Mouse (Mus musculus) heart, embryonic 15.5 days (tissue): ENCODE measurements around the gene Cir1. TPM values are rescaled to one million over a fixed set of nuclear protein-coding genes. Genes with fewer than 3 reads are reported as not detected.
A peak's percentile ranks its signal among the peaks of the same experiment; 100 is the strongest.

Source experiments
- ATAC-seq: fragments of 200-750 bp; cut with Nextera tagmentation; replicated peaks from 2 replicates; pipeline ENCODE4 v1.8.0; 2017; ENCODE audit warnings: low read depth, moderate TSS enrichment; ENCODE audit not compliant: insufficient number of reproducible peaks, insufficient read depth, low FRiP score
- H3K27ac ChIP-seq: fragments of 300-500 bp; sonication (generic); 2 replicates; pipeline ENCODE4 v1.5.1; 2015; ENCODE audit warnings: mild to moderate bottlenecking, inconsistent platforms
- H3K27me3 ChIP-seq: fragments of 300-500 bp; sonication (generic); 2 replicates; pipeline ENCODE4 v1.6.1; 2015; ENCODE audit warnings: inconsistent platforms
- H3K36me3 ChIP-seq: fragments of 300-500 bp; sonication (generic); 2 replicates; pipeline ENCODE4 v1.6.1; 2015; ENCODE audit warnings: mild to moderate bottlenecking, inconsistent platforms
- H3K4me1 ChIP-seq: fragments of 300-500 bp; sonication (generic); replicated peaks from 2 replicates; pipeline ENCODE4 v1.6.1; 2015; ENCODE audit warnings: inconsistent platforms
- H3K4me2 ChIP-seq: fragments of 300-500 bp; sonication (generic); 2 replicates; pipeline ENCODE4 v1.6.1; 2015; ENCODE audit warnings: inconsistent platforms, mild to moderate bottlenecking, moderate library complexity
- H3K4me3 ChIP-seq: fragments of 300-500 bp; sonication (generic); 2 replicates; pipeline ENCODE4 v1.5.1; 2015; ENCODE audit warnings: mild to moderate bottlenecking, inconsistent platforms
- H3K9ac ChIP-seq: fragments of 300-500 bp; sonication (generic); 2 replicates; pipeline ENCODE4 v1.6.1; 2015; ENCODE audit warnings: mild to moderate bottlenecking, inconsistent platforms
- H3K9me3 ChIP-seq: fragments of 300-500 bp; sonication (generic); replicated peaks from 2 replicates; pipeline ENCODE4 v1.6.1; 2016; ENCODE audit warnings: inconsistent platforms
- WGBS: fragments of 180-500 bp; shearing (Covaris S2); methylation state at CpG from one replicate; pipeline ENCODE4 v1.1.7; 2015; ENCODE audit warnings: mixed read lengths; 5-methylcytosine and 5-hydroxymethylcytosine counted together
- polyA plus RNA-seq: library from polyadenylated mRNA; unstranded; fragments of >200 nt; fragmentation: Nextera tagmentation; extraction: Ambion mirVana; gene quantifications from 2 replicates; pipeline ENCODE4 v1.2.1, GENCODE M21; 2015

Gene Cir1
- polyA plus RNA-seq, 1 experiment from 2014 or later, result 16.7 TPM

DNA sequence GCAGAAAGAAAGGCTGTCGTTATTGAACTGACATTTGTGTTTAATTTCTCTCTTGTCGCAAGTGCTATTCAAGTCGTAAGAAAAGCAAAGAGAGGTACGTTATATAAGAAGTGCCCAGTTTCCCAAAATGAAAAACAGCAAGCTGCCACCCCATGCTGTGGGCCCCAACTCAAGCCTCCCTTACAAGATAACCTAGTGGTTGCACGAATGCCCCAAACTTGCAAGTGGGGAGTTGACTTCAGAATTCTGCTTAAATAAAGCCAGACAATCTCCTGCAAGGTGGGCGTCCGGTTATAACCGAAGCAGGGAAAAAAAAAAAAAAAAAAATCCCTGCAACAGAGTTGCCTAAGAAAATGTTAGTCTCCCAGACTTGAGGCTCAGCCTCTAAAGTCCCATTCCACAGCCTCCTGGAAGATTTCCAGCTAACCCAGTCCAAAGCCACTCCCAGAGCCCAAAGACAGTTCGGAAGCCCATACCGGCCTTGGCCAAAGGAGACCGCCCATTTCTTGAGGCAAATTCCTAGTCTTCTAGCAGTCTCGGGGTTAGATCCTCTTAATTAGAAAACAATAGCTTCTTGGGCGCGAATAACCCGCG, 49.2 kb downstream of the Cir1 start:
- Histone ChIP-seq H3K4me3 (peak overlapping the region; percentile 53), H3K27ac (no peak overlapping the region), H3K4me2 (peak overlapping the region; percentile 90), H3K27me3 (peaks cover 62% of the 10 kb centered on the region), H3K36me3 (no peaks in the 10 kb centered on the region), H3K9me3 (no peaks in the 10 kb centered on the region), H3K4me1 (peaks cover 21% of the 10 kb centered on the region), H3K9ac (peak overlapping the region; percentile 37)
- WGBS, result 13% methylated on average over 16 of the region's 16 CpGs
- no peak for ATAC-seq

DNA sequence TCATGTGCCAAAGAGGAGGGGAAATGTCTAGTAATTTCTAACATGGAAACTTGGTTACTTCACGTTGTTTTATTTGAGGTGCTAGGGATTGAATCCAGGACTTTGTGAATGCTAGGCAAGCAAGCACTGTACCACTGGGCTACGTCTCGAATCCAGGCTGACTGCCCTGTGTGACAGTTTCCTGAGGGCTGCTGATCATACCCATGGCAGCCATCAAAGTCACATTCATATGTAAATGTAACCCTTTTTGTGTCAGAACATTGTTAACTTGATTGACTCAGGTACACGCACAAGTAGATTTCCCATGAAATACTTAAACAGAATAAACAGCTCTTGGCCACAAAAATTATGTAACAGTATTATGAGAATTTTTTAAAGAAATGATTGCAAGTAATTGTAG, 63.8 kb downstream of the Cir1 start:
- H3K4me1 ChIP-seq, result no peaks in the 10 kb centered on the region
- no peak overlapping the region for H3K9ac ChIP-seq
- 79% methylated on average over 4 of the region's 4 CpGs for WGBS
- H3K27me3 ChIP-seq, result no peaks in the 10 kb centered on the region
- H3K4me3 ChIP-seq, result no peak overlapping the region
- H3K4me2 ChIP-seq, result no peak overlapping the region
- H3K27ac ChIP-seq, result no peak overlapping the region
- no peak for ATAC-seq
- no peaks in the 10 kb centered on the region for H3K9me3 ChIP-seq
- no peaks in the 10 kb centered on the region for H3K36me3 ChIP-seq

DNA sequence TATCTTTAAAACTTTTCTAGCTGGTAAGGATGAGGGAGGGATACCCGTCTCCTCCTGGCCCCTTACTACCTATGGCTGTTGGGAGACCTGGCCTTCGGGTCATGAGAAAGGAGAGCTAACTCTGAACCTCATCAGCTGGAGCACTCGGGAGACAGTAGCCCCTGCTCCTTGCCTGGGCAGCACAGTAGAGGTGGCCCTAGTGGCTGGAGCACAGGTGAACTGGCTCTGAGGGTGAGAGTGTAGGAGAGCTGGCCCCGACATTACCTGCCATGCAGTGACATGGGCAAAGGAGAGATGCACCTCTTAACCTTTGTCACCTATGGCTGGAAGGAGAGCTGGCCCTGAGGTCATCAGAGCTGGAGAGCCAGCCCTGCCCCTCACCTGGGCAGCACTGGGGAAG, 71.2 kb downstream of the Cir1 start:
- Histone ChIP-seq H3K4me2 (no peak overlapping the region), H3K27ac (no peak overlapping the region), H3K9ac (no peak overlapping the region), H3K4me3 (no peak overlapping the region), H3K36me3 (no peaks in the 10 kb centered on the region), H3K9me3 (no peaks in the 10 kb centered on the region), H3K4me1 (no peaks in the 10 kb centered on the region), H3K27me3 (0 out of 2 replicates have a peak, but pooled peaks cover 3% of the 10 kb centered on the region)
- ATAC-seq, result no peak
- 74% methylated on average over 4 of the region's 4 CpGs for WGBS

Other genes with a start within 250 kb of the Cir1 start
- 57.7 and 59.2 TPM in 2 replicates for gene Ola1, start 93.8 kb downstream of the Cir1 start, polyA plus RNA-seq
- not detected in 2 replicates for gene Sp9, start 40.8 kb downstream of the Cir1 start, polyA plus RNA-seq
- 13.2 and 13.4 TPM in 2 replicates for gene Scrn3, start 100 bp downstream of the Cir1 start, polyA plus RNA-seq
- gene Gpr155, start 73.9 kb upstream of the Cir1 start, polyA plus RNA-seq, result 4.7 and 6.2 TPM in 2 replicates
- 5.1 and 7.6 TPM in 2 replicates for gene Wipf1, start 217.0 kb upstream of the Cir1 start, polyA plus RNA-seq